Mouse (Mus musculus) MEL (cell line): ENCODE data around the gene Aip. TPM values are rescaled to one million over a fixed set of nuclear protein-coding genes. Genes with fewer than 3 reads are reported as not detected.

ENCODE experiments used
- DNase-seq: peaks from one replicate; pipeline ENCODE4 v3.0.0; 2011; ENCODE audit warnings: low read depth, low spot score
- H3K27ac ChIP-seq: 2 replicates; pipeline ENCODE4 v1.5.1; 2012; ENCODE audit warnings: low read depth, mild to moderate bottlenecking, control low read depth, low read length, moderate library complexity; ENCODE audit not compliant: control insufficient read depth
- H3K27me3 ChIP-seq, 2 experiments: fragments of 150-350 bp in 1 of 2; sonication (generic) in 1 of 2; 2 replicates each; pipeline ENCODE4 v1.6.1; 2012; ENCODE audit warnings: low read length in 2 of 2, mild to moderate bottlenecking in 2 of 2, improper control_type of control experiment in 1 of 2, moderate library complexity in 1 of 2; ENCODE audit not compliant: insufficient read depth in 2 of 2, control insufficient read depth in 1 of 2
- H3K36me3 ChIP-seq, 2 experiments: 2 replicates each; pipeline ENCODE4 v1.6.1; 2012 to 2014; ENCODE audit warnings: low read length in 2 of 2, improper control_type of control experiment in 1 of 2, inconsistent platforms in 1 of 2, mild to moderate bottlenecking in 1 of 2; ENCODE audit not compliant: insufficient read depth in 2 of 2, control insufficient read depth in 1 of 2
- H3K4me1 ChIP-seq, 2 experiments: fragments of 150-350 bp in 1 of 2; sonication (generic) in 1 of 2; 2 replicates each; pipeline ENCODE4 v1.6.1; 2012; ENCODE audit warnings: low read length in 2 of 2, improper control_type of control experiment in 1 of 2, mild to moderate bottlenecking in 1 of 2; ENCODE audit not compliant: insufficient read depth in 2 of 2, control insufficient read depth in 1 of 2
- H3K4me3 ChIP-seq, 2 experiments: fragments of 150-350 bp in 1 of 2; sonication (generic) in 1 of 2; 2 replicates each; pipeline ENCODE4 v1.5.1; 2012; ENCODE audit warnings: low read depth in 2 of 2, low read length in 2 of 2, mild to moderate bottlenecking in 2 of 2, moderate library complexity in 2 of 2, control low read depth in 1 of 2, improper control_type of control experiment in 1 of 2; ENCODE audit not compliant: control insufficient read depth in 1 of 2, insufficient read depth in 1 of 2
- H3K79me2 ChIP-seq: 2 replicates; pipeline ENCODE4 v1.6.1; 2012; ENCODE audit warnings: mild to moderate bottlenecking, low read length, moderate library complexity; ENCODE audit not compliant: control insufficient read depth, poor library complexity, insufficient read depth
- H3K9ac ChIP-seq: 2 replicates; pipeline ENCODE4 v1.6.1; 2012; ENCODE audit warnings: low read depth, mild to moderate bottlenecking, control low read depth, low read length, moderate library complexity; ENCODE audit not compliant: control insufficient read depth, poor library complexity, severe bottlenecking
- H3K9me3 ChIP-seq: fragments of 150-350 bp; sonication (generic); replicated peaks from 2 replicates; pipeline ENCODE4 v1.6.1; 2012; ENCODE audit warnings: mild to moderate bottlenecking, low read length, improper control_type of control experiment, moderate library complexity; ENCODE audit not compliant: insufficient read depth
- BHLHE40 ChIP-seq: IDR thresholded peaks from 2 replicates; pipeline ENCODE4 v1.6.1; 2012; ENCODE audit warnings: low read depth, mild to moderate bottlenecking, inconsistent platforms, low read length, improper control_type of control experiment, borderline replicate concordance
- EP300 ChIP-seq, 2 experiments: IDR thresholded peaks; 2 replicates each; pipeline ENCODE4 v1.6.1; 2011; ENCODE audit warnings: improper control_type of control experiment in 2 of 2, low read length in 2 of 2, low read depth in 1 of 2, mild to moderate bottlenecking in 1 of 2
- ETS1 ChIP-seq: IDR thresholded peaks from 2 replicates; pipeline ENCODE4 v1.6.1; 2012; ENCODE audit warnings: low read depth, mild to moderate bottlenecking, inconsistent platforms, low read length, improper control_type of control experiment, moderate library complexity
- HCFC1 ChIP-seq: IDR thresholded peaks from 2 replicates; pipeline ENCODE4 v1.6.1; 2012; ENCODE audit warnings: low read depth, mild to moderate bottlenecking, inconsistent platforms, low read length, improper control_type of control experiment, moderate library complexity
- JUND ChIP-seq: IDR thresholded peaks from 2 replicates; pipeline ENCODE4 v1.6.1; 2011; ENCODE audit warnings: low read depth, mild to moderate bottlenecking, improper control_type of control experiment, low read length
- KAT2A ChIP-seq: conservative IDR thresholded peaks from 2 replicates; pipeline ENCODE4 v1.6.1; 2012; ENCODE audit warnings: low read depth, low read length, improper control_type of control experiment, inconsistent platforms
- MAFK ChIP-seq: IDR thresholded peaks from 2 replicates; pipeline ENCODE4 v1.6.1; 2011; ENCODE audit warnings: low read depth, mild to moderate bottlenecking, low read length, improper control_type of control experiment, borderline replicate concordance
- MEF2A ChIP-seq: IDR thresholded peaks from 2 replicates; pipeline ENCODE4 v1.6.1; 2014; ENCODE audit warnings: low read depth, mild to moderate bottlenecking, inconsistent platforms, low read length, improper control_type of control experiment; ENCODE audit not compliant: poor library complexity, insufficient replicate concordance, severe bottlenecking; ENCODE audit errors: extremely low read depth
- MYB ChIP-seq: IDR thresholded peaks from 2 replicates; pipeline ENCODE4 v1.6.1; 2011; ENCODE audit warnings: mild to moderate bottlenecking, low read depth, low read length, improper control_type of control experiment
- MYC ChIP-seq: IDR thresholded peaks from 2 replicates; pipeline ENCODE4 v1.6.1; 2011; ENCODE audit warnings: low read depth, mild to moderate bottlenecking, low read length, improper control_type of control experiment, moderate library complexity
- POLR2AphosphoS2 ChIP-seq: IDR thresholded peaks from 2 replicates; pipeline ENCODE4 v1.6.1; 2011; ENCODE audit warnings: low read length, improper control_type of control experiment
- POLR2AphosphoS5 ChIP-seq: IDR thresholded peaks from 2 replicates; pipeline ENCODE4 v1.6.1; 2012; ENCODE audit warnings: low read depth, borderline replicate concordance, mild to moderate bottlenecking, inconsistent platforms, low read length, moderate library complexity, mixed read lengths
- SIN3A ChIP-seq: IDR thresholded peaks from 2 replicates; pipeline ENCODE4 v1.6.1; 2012; ENCODE audit warnings: low read length, improper control_type of control experiment, inconsistent platforms
- SMC3 ChIP-seq: IDR thresholded peaks from 2 replicates; pipeline ENCODE4 v1.6.1; 2011; ENCODE audit warnings: low read depth, low read length, improper control_type of control experiment
- TAL1 ChIP-seq: IDR thresholded peaks from 2 replicates; pipeline ENCODE4 v1.6.1; 2012; ENCODE audit warnings: mild to moderate bottlenecking, inconsistent platforms, low read length, moderate library complexity, mixed read lengths
- TCF12 ChIP-seq: IDR thresholded peaks from 2 replicates; pipeline ENCODE4 v1.6.1; 2014; ENCODE audit warnings: low read depth, mild to moderate bottlenecking, inconsistent platforms, low read length, improper control_type of control experiment, moderate library complexity
- UBTF ChIP-seq: IDR thresholded peaks from 2 replicates; pipeline ENCODE4 v1.6.1; 2012; ENCODE audit warnings: low read depth, mild to moderate bottlenecking, inconsistent platforms, low read length, improper control_type of control experiment, moderate library complexity, borderline replicate concordance; ENCODE audit not compliant: insufficient read depth
- USF1 ChIP-seq: IDR thresholded peaks from 2 replicates; pipeline ENCODE4 v1.6.1; 2014; ENCODE audit warnings: low read depth, mild to moderate bottlenecking, inconsistent platforms, low read length, improper control_type of control experiment, moderate library complexity
- USF2 ChIP-seq, 2 experiments: IDR thresholded peaks; 2 replicates each; pipeline ENCODE4 v1.6.1; 2011 to 2012; ENCODE audit warnings: improper control_type of control experiment in 2 of 2, low read length in 2 of 2, borderline replicate concordance in 1 of 2, inconsistent platforms in 1 of 2, low read depth in 1 of 2, mild to moderate bottlenecking in 1 of 2; ENCODE audit not compliant: insufficient read depth in 1 of 2
- ZC3H11A ChIP-seq: IDR thresholded peaks from 2 replicates; pipeline ENCODE4 v1.6.1; 2012; ENCODE audit warnings: low read depth, mild to moderate bottlenecking, inconsistent platforms, low read length, improper control_type of control experiment
- ZMIZ1 ChIP-seq: IDR thresholded peaks from 2 replicates; pipeline ENCODE4 v1.6.1; 2012; ENCODE audit warnings: low read depth, mild to moderate bottlenecking, inconsistent platforms, low read length, improper control_type of control experiment, moderate library complexity
- polyA plus RNA-seq, 2 experiments: library from polyadenylated mRNA; stranded (reverse) in 1 of 2; unstranded in 1 of 2; fragments of >175 nt in 1 of 2; fragments of >200 nt in 1 of 2; gene quantifications; 2 replicates each; pipeline versions ENCODE4 v1.2.1 to v1.2.4; 2012; ENCODE audit warnings: low replicate concordance in 2 of 2, low read depth in 1 of 2; ENCODE audit not compliant: insufficient read length in 2 of 2, insufficient read depth in 1 of 2, missing spikeins in 1 of 2
- total RNA-seq: library from RNA; depleted of rRNA; stranded (reverse); fragments of 300-350 nt; gene quantifications from 2 replicates; pipeline ENCODE4 v1.2.3, GENCODE M21; 2012

The Aip gene
- total and polyA plus RNA-seq, 3 experiments, result 37.8 to 101 TPM; not detected in 1

DNA sequence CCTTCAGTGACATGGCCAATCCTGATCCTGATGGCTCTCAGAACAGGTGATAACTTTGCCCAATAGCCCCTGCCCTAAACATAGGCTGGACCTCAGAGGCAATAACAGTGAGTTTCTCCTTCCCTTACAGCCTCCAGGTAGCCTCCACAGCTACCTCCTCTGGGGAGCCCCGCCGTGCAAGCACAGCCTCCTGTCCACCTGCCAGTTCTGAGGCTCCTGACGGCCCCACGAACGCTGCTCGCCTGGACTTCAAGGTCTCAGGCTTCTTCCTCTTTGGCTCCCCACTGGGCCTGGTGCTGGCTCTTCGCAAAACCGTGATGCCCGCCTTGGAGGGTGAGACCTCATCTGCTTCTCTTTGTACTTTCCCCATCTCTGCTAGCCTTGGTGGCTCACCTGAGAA lies 17.1 kb downstream of the Aip start:
- H3K27ac ChIP-seq, result no peak overlapping the region
- H3K4me1 ChIP-seq, result peaks cover 5 to 10% of the 10 kb centered on the region in 2 experiments
- TF ChIP-seq EP300 (IDR thresholded peaks at IDR 0.05; ENCODE audit: low read depth in 1 of 2, low read length in 2 of 2) (no peak), SIN3A (no peak), TAL1 (no peak), MAFK (no peak), TCF12 (no peak), USF1 (no peak), ZC3H11A (no peak), BHLHE40 (no peak), KAT2A (no peak), HCFC1 (no peak)
- TF ChIP-seq, all 39 proteins: peak for 0
- no peak for DNase-seq
- no peaks in the 10 kb centered on the region for H3K27me3 ChIP-seq
- H3K36me3 ChIP-seq, result peaks cover 0 to 9% of the 10 kb centered on the region in 2 experiments; a peak in 2 of 4 replicates
- H3K9ac ChIP-seq, result no peak overlapping the region
- no peaks in the 10 kb centered on the region for H3K79me2 ChIP-seq
- no peak overlapping the region for H3K4me3 ChIP-seq
- no peaks in the 10 kb centered on the region for H3K9me3 ChIP-seq

DNA sequence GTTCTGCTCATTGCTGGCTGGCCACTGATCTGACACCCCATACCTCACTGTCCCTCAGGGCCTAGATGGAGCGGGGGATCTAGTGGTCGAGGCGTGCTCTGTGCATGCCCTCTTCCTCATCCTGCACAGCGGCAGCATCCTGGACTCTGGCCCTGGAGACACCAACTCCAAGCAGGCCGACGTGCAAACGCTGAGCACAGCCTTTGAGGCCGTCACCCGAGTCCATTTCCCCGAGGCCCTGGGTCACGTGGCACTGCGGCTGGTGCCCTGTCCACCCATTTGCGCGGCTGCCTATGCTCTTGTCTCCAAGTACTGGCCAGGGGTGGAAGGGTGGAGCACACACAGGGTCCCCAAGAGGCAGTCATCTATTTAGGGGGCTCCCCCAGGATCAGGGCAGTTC lies 19.0 kb downstream of the Aip start:
- Histone ChIP-seq H3K4me1 (no peaks in the 10 kb centered on the region), H3K36me3 (no peaks in the 10 kb centered on the region), H3K9ac (no peak overlapping the region), H3K79me2 (0 out of 2 replicates have a peak, but pooled peaks cover 1% of the 10 kb centered on the region), H3K9me3 (no peaks in the 10 kb centered on the region), H3K27me3 (no peaks in the 10 kb centered on the region), H3K27ac (no peak overlapping the region), H3K4me3 (no peak overlapping the region)
- no peak for DNase-seq
- TF ChIP-seq MAFK (no peak), POLR2AphosphoS2 (no peak), ZC3H11A (no peak), MEF2A (no peak), ETS1 (no peak), MYC (no peak), MYB (no peak), UBTF (no peak), SMC3 (no peak), POLR2AphosphoS5 (no peak), USF2 (IDR thresholded peaks at IDR 0.05; ENCODE audit: borderline replicate concordance in 1 of 2, insufficient read depth in 1 of 2, low read depth in 1 of 2, low read length in 2 of 2) (no peak), JUND (no peak), ZMIZ1 (no peak)
